Mouse (Mus musculus): ENCODE data around the gene Tmtc4.

Tmtc4 gene

GRCm38 (mm10) chr14:122902884-122903283, 81.0 kb downstream of the Tmtc4 start:
- DNase-seq (ENCODE audit: low spot score in 2 of 2), result peak in 1 of 2 experiments; percentile 23

DNA sequence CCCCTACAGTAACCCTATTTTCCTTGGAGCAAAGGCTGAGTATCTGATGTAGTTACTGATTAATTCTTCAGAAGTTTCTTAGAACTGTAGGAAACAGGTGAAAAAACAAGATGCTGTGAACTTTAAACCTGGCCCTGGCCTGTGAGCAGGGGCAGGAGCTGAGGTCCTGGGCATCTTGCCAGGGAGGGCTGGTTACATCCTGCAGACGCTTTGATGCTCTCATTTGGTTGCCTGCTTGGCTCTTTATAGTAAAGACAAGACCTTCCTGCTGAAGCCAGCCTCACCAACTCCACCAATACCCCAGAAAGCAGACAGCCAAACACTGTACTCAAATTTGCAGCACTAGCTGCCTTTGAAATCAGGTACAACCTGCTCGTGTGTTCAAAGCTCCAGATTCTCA, 81.7 kb downstream of the Tmtc4 start:
- no peak for DNase-seq (ENCODE audit: low spot score in 2 of 2)

- no peak for DNase-seq (ENCODE audit: low spot score in 2 of 2)
Observed at GRCm38 (mm10) chr14:122901715-122902114, 82.1 kb downstream of the Tmtc4 start.

DNA sequence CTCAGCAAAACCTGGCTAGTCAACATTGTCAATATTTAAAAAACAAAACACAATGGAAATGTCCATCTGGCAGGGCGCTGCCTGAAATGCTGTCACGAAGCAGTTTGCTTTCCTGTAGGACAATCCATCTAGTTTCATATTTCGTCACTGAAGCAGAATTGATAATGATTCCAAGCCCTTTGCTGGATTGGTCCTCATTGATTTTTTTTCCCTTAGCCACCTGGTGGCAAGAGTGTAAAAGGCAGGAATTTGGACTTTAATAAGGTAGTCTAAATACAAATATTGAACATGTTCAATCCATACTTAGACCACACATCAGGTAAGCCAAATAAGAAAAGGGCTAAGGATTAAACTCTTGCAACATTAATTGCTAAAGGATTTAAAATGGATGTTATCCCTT, 82.7 kb downstream of the Tmtc4 start:
- DNase-seq (ENCODE audit: low spot score in 2 of 2), result no peak

- no peak for DNase-seq (ENCODE audit: low spot score in 2 of 2)
Observed at GRCm38 (mm10) chr14:122900679-122901078, 83.2 kb downstream of the Tmtc4 start.

DNA sequence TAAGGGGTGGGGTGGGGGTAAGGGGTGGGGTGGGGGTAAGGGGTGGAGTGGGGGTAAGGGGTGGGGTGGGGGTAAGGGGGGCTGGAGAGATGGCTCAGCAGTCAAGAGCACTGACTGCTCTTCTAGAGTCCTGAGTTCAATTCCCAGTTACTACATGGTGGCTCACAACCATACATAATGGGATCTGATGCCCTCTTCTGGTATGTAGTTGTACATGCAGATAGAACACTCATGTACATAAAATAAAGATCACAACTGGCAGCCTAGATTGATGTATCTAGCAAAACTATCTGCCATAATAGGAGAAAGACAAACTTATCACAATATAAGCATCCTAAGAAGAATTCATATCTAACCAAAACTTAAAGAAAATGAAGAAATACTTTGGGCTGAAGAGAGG, 85.3 kb downstream of the Tmtc4 start:
- DNase-seq (ENCODE audit: low spot score in 2 of 2), result no peak

- no peak for DNase-seq (ENCODE audit: low spot score in 2 of 2)
Observed at GRCm38 (mm10) chr14:122896106-122896505, 87.7 kb downstream of the Tmtc4 start.

GRCm38 (mm10) chr14:122891470-122891968, 92.3 kb downstream of the Tmtc4 start:
- DNase-seq (ENCODE audit: low spot score in 2 of 2), result no peak

DNA sequence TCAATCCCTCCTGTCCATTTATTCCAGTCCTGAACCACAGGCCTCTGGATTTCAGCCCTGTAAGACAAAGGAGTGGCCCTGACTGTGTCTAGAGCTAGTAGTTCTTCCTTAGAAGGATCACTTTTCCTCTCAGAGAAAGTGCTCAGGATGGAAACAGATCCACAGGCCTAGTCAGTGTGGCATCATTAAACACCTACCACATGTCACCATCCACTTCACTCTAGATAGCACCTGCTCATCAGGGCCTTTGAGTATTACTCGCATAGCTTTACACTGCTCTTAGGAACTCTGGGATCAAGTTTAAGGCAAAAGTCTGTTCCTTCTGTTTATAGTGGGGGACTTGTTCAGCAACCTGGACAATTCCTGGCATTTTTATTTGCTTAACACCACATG, 95.4 kb downstream of the Tmtc4 start:
- no peak for DNase-seq (ENCODE audit: low spot score in 2 of 2)

GRCm38 (mm10) chr14:122887702-122888479, 95.9 kb downstream of the Tmtc4 start:
- DNase-seq (ENCODE audit: low spot score in 2 of 2), result no peak

DNA sequence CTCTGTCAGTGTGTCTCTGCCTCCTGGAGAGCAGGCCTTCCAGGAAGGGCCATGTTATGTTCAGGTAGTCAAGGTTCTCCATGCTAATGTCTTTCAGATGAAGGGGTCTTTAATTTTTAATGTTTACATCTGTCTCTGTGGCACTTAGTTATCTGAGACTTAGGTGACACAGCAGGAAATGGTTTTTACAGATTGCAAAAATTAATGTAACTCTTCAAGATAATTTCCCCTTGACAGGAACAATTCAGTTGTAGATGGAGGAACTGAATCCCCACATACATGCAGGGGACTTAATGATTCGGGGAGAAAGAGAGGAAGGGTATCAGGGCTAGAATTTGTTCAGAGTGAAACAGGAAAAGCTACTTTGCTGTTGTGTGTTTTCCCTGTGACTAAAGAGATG, 96.6 kb downstream of the Tmtc4 start:
- DNase-seq (ENCODE audit: low spot score in 2 of 2), result no peak

DNA sequence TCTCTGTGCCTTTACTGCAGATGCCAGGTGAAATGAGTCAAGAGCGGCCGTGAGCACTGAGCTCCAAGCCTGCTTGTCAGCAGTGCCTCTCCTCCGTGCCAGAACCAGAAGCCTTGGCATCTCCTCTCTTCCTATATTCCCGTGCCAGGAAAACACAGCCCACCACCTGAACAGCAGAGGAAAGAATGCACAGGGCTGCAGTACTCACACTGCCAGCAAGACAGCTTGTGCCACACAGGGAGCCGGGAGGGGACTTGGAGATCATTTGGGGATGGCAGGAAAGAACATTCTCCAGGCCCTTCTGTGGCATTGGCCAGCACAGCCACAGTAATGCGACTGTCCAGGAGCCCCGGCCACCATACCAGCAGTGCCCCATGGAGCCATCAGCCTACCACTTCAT, 97.9 kb downstream of the Tmtc4 start:
- no peak for DNase-seq (ENCODE audit: low spot score in 2 of 2)

GRCm38 (mm10) chr14:122883821-122884584, 99.8 kb downstream of the Tmtc4 start:
- no peak for DNase-seq (ENCODE audit: low spot score in 2 of 2)

- DNase-seq (ENCODE audit: low spot score in 2 of 2), result no peak
Observed at GRCm38 (mm10) chr14:122883410-122883806, 100.4 kb downstream of the Tmtc4 start.

- no peak for DNase-seq (ENCODE audit: low spot score in 2 of 2)
Observed at GRCm38 (mm10) chr14:122882795-122883409, 100.9 kb downstream of the Tmtc4 start.

GRCm38 (mm10) chr14:122882201-122882639, 101.6 kb downstream of the Tmtc4 start:
- DNase-seq (ENCODE audit: low spot score in 2 of 2), result no peak

- DNase-seq (ENCODE audit: low spot score in 2 of 2), result no peak
Observed at GRCm38 (mm10) chr14:122881699-122882098, 102.1 kb downstream of the Tmtc4 start.

DNA sequence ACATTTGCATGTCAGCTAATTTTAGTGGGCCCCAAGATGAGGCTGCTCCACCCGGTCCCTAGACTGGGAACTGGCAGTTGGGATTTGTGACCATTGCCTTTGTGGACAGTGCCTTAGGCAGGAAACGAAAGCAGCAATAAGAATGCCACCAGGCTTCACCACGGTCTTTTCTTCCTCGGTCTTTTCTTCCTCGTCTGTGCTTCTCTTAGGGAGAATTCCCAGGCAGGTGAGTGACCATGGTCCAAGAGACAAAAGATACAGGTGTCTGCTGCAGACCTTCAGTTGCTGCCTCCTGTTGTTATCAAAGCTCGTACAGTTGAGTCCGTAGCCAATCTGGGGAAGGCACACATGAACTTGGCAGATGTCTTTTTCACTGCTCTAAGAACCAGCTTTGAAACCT, 103.5 kb downstream of the Tmtc4 start:
- no peak for DNase-seq (ENCODE audit: low spot score in 2 of 2)

GRCm38 (mm10) chr14:122877787-122878186, 106.0 kb downstream of the Tmtc4 start:
- no peak for DNase-seq (ENCODE audit: low spot score in 2 of 2)

DNA sequence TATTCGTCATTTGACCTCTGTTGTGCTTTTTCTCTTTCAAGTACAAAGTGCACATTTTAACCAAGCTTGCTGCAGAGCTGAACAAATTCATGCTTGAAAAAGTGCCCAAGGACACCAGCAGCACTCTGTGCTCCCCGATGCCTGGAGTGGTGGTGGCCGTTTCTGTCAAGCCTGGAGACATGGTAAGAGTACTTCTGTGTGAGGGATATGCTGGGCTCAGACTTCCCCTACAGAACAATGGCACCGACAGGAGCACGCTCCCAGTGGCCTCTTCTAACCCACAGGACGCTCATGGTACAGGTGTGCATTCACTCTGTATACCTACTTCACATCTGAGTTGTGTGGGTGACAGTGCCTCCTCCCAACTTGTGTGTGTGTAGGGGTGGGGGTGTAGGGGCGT, 107.1 kb downstream of the Tmtc4 start:
- no peak for DNase-seq (ENCODE audit: low spot score in 2 of 2)

GRCm38 (mm10) chr14:122876163-122876562, 107.7 kb downstream of the Tmtc4 start:
- peak; percentile 60 to 79 for DNase-seq (ENCODE audit: low spot score in 2 of 2)

GRCm38 (mm10) chr14:122875636-122876035, 108.2 kb downstream of the Tmtc4 start:
- DNase-seq (ENCODE audit: low spot score in 2 of 2), result no peak

Data from frontal cortex, postnatal 25 days (tissue).